Mouse (Mus musculus) heart, embryonic 16.5 days (tissue): ENCODE data around the gene Smug1. TPM values are rescaled to one million over a fixed set of nuclear protein-coding genes. Genes with fewer than 3 reads are reported as not detected.

Experiments
- ATAC-seq: fragments of 200-750 bp; cut with Nextera tagmentation; replicated peaks from 2 replicates; pipeline ENCODE4 v1.8.0; 2017; ENCODE audit warnings: moderate number of reproducible peaks; ENCODE audit not compliant: insufficient read depth, low FRiP score; ENCODE audit errors: extremely low read depth
- H3K27ac ChIP-seq: fragments of 300-500 bp; sonication (generic); 2 replicates; pipeline ENCODE4 v1.5.1; 2014; ENCODE audit warnings: mild to moderate bottlenecking, low read length, control low read depth, moderate library complexity
- H3K27me3 ChIP-seq: fragments of 300-500 bp; sonication (generic); 2 replicates; pipeline ENCODE4 v1.6.1; 2014; ENCODE audit warnings: low read length, mixed read lengths; ENCODE audit not compliant: control insufficient read depth, insufficient read depth
- H3K36me3 ChIP-seq: fragments of 300-500 bp; sonication (generic); 2 replicates; pipeline ENCODE4 v1.6.1; 2014; ENCODE audit not compliant: control insufficient read depth, insufficient read depth
- H3K4me1 ChIP-seq: fragments of 300-500 bp; sonication (generic); 2 replicates; pipeline ENCODE4 v1.6.1; 2014; ENCODE audit warnings: low read length, mixed read lengths; ENCODE audit not compliant: control insufficient read depth, insufficient read depth
- H3K4me2 ChIP-seq: fragments of 300-500 bp; sonication (generic); 2 replicates; pipeline ENCODE4 v1.6.1; 2014; ENCODE audit warnings: low read depth, mild to moderate bottlenecking, control low read depth, low read length
- H3K4me3 ChIP-seq: fragments of 300-500 bp; sonication (generic); 2 replicates; pipeline ENCODE4 v1.5.1; 2014; ENCODE audit warnings: mild to moderate bottlenecking, control low read depth, low read length
- H3K9ac ChIP-seq: fragments of 300-500 bp; sonication (generic); 2 replicates; pipeline ENCODE4 v1.6.1; 2014; ENCODE audit warnings: low read length, control low read depth
- H3K9me3 ChIP-seq: fragments of 300-500 bp; sonication (generic); replicated peaks from 2 replicates; pipeline ENCODE4 v1.6.1; 2016; ENCODE audit warnings: low read length; ENCODE audit not compliant: control insufficient read depth
- WGBS: fragments of 180-500 bp; shearing (Covaris S2); extraction: QIAGEN DNeasy Blood & Tissue Kit; methylation state at CpG from one replicate; pipeline ENCODE4 v1.1.7; 2014; 5-methylcytosine and 5-hydroxymethylcytosine counted together
- polyA plus RNA-seq: library from polyadenylated mRNA; unstranded; fragments of >200 nt; fragmentation: Nextera tagmentation; extraction: Ambion mirVana; gene quantifications from 2 replicates; pipeline ENCODE4 v1.2.1, GENCODE M21; 2015

Smug1 gene
- polyA plus RNA-seq, 1 experiment from 2014 or later, result 14.9 TPM

- Histone ChIP-seq H3K27me3 (peaks cover 73% of the 10 kb centered on the region), H3K9ac (no peak overlapping the region), H3K4me2 (no peak overlapping the region), H3K4me1 (no peaks in the 10 kb centered on the region), H3K9me3 (no peaks in the 10 kb centered on the region), H3K27ac (no peak overlapping the region), H3K36me3 (no peaks in the 10 kb centered on the region), H3K4me3 (no peak overlapping the region)
- ATAC-seq, result no peak
- 60% methylated on average over 8 of the region's 8 CpGs for WGBS
Observed at GRCm38 (mm10) chr15:103108066-103108676, 58.7 kb downstream of the Smug1 start.

DNA sequence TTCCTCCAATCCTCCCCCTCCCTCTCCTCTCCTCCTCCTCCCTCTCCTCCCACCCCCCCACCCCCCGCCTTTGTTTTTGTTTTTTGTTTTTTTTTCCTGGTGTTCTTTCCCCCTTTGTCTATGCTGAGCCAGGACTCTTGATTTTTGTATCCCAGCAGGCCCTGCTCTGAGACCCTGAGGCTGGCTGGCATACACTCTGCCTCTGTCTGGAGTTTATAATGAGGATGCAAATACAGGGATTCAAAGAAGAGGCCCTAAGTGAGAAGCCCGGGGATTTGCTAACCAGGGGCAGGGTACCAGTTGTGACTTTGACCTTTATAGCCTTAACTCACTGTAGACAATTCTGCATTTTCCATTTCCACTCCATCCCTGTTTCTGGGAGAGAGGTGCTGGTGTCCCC, 60.7 kb downstream of the Smug1 start:
- WGBS, result 7% methylated on average over 2 of the region's 2 CpGs
- Histone ChIP-seq H3K9me3 (no peaks in the 10 kb centered on the region), H3K27ac (no peak overlapping the region), H3K4me2 (no peak overlapping the region), H3K9ac (no peak overlapping the region), H3K4me3 (no peak overlapping the region), H3K36me3 (no peaks in the 10 kb centered on the region), H3K4me1 (peaks cover 7% of the 10 kb centered on the region), H3K27me3 (peaks cover 87% of the 10 kb centered on the region)
- ATAC-seq, result no peak

Other genes with a start within 250 kb of the Smug1 start
- not detected in 2 replicates for gene Hoxc13, start 246.0 kb downstream of the Smug1 start, polyA plus RNA-seq
- not detected in 2 replicates for gene Hoxc12, start 230.3 kb downstream of the Smug1 start, polyA plus RNA-seq
- not detected in 2 replicates for gene Hoxc11, start 212.7 kb downstream of the Smug1 start, polyA plus RNA-seq
- not detected in 2 replicates for gene Hoxc10, start 200.3 kb downstream of the Smug1 start, polyA plus RNA-seq
- 0.11 and 0.14 TPM in 2 replicates for gene Hoxc5, start 199.6 kb downstream of the Smug1 start, polyA plus RNA-seq
- not detected in 2 replicates for gene Hoxc9, start 190.7 kb downstream of the Smug1 start, polyA plus RNA-seq
- gene Hoxc8, start 176.5 kb downstream of the Smug1 start, polyA plus RNA-seq, result not detected in 2 replicates
- gene Hoxc6, start 168.8 kb downstream of the Smug1 start, polyA plus RNA-seq, result 0.16 TPM in 1 of 2 replicates, not detected in the other
- gene Hoxc4, start 148.2 kb downstream of the Smug1 start, polyA plus RNA-seq, result 0.45 TPM in 2 replicates
- 70.4 and 81.2 TPM in 2 replicates for gene Cbx5, start 72.7 kb upstream of the Smug1 start, polyA plus RNA-seq
- 344 and 353 TPM in 2 replicates for gene Hnrnpa1, start 73.3 kb upstream of the Smug1 start, polyA plus RNA-seq
- gene Nfe2, start 91.3 kb upstream of the Smug1 start, polyA plus RNA-seq, result 3.3 and 3.9 TPM in 2 replicates
- gene Copz1, start 105.6 kb upstream of the Smug1 start, polyA plus RNA-seq, result 155 and 161 TPM in 2 replicates
- gene Gpr84, start 143.5 kb upstream of the Smug1 start, polyA plus RNA-seq, result 0.19 TPM in 1 of 2 replicates, not detected in the other
- gene Zfp385a, start 173.0 kb upstream of the Smug1 start, polyA plus RNA-seq, result 6.5 and 7.5 TPM in 2 replicates
- 64.0 and 72.7 TPM in 2 replicates for gene Itga5, start 199.7 kb upstream of the Smug1 start, polyA plus RNA-seq